19 mouse cellular contexts compared by ENCODE assay signal in the genomic region with DNA sequence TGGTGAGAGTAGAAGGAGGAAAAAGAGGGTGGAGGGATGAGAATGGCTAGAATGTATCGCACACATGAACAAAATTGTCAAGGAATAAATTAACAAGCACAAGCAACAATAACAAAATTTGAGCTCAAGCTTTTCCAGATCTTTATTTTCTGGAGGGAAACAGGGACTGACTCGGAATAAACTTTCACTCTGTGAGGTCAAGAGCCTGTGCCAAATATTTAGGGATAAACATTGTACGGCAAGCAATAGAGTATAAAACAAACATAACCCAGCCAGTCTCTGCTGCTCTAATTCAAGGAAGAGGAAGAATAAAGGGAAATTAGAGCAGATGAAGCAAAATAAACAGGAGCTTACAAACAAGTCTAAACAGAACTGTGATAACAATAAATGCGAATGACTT.
"Had no signal": no experiment of that assay in that cellular context is flagged by ENCODE, and none has a peak within 500 bp of the region (broad histone marks: within the 10 kb centered on the region; RNA-seq: fewer than 3 reads in every experiment).

No protein-coding gene starts in this region.

- H3K4me1 ChIP-seq: limb, embryonic 10.5 days; limb, embryonic 13.5 days; midbrain, embryonic 10.5 days; midbrain, embryonic 15.5 days; neural tube, embryonic 12.5 days; neural tube, embryonic 15.5 days had no signal

- H3K9me3 ChIP-seq: kidney, embryonic 15.5 days; limb, embryonic 10.5 days; limb, embryonic 13.5 days; liver, embryonic 13.5 days; megakaryocyte, embryonic 14.5 days; midbrain, embryonic 10.5 days; midbrain, embryonic 15.5 days; neural tube, embryonic 12.5 days; neural tube, embryonic 15.5 days had no signal

- H3K9ac ChIP-seq: kidney, embryonic 15.5 days; limb, embryonic 13.5 days; liver, embryonic 13.5 days; midbrain, embryonic 15.5 days; neural tube, embryonic 12.5 days; neural tube, embryonic 15.5 days had no signal

- H3K27ac ChIP-seq: kidney, embryonic 15.5 days; limb, embryonic 10.5 days; limb, embryonic 13.5 days; liver, embryonic 13.5 days; midbrain, embryonic 10.5 days; midbrain, embryonic 15.5 days; neural tube, embryonic 12.5 days; neural tube, embryonic 15.5 days had no signal

- H3K27me3 ChIP-seq: kidney, embryonic 15.5 days; limb, embryonic 13.5 days; liver, embryonic 13.5 days; megakaryocyte, embryonic 14.5 days; midbrain, embryonic 15.5 days; neural tube, embryonic 12.5 days; neural tube, embryonic 15.5 days had no signal

- H3K4me3 ChIP-seq: kidney, embryonic 15.5 days; limb, embryonic 10.5 days; limb, embryonic 13.5 days; liver, embryonic 13.5 days; megakaryocyte, embryonic 14.5 days; midbrain, embryonic 10.5 days; midbrain, embryonic 15.5 days; neural tube, embryonic 12.5 days; neural tube, embryonic 15.5 days had no signal

- H3K36me3 ChIP-seq: kidney, embryonic 15.5 days; limb, embryonic 10.5 days; limb, embryonic 13.5 days; liver, embryonic 13.5 days; midbrain, embryonic 10.5 days; midbrain, embryonic 15.5 days; neural tube, embryonic 12.5 days; neural tube, embryonic 15.5 days had no signal

- H3K4me2 ChIP-seq: kidney, embryonic 15.5 days; limb, embryonic 13.5 days; liver, embryonic 13.5 days; midbrain, embryonic 15.5 days; neural tube, embryonic 12.5 days; neural tube, embryonic 15.5 days had no signal

- DNase-seq: kidney, adult 8-10 months; kidney, postnatal 14 days; kidney, postnatal 4 days; liver; liver, embryonic 13.5 days; right cerebral cortex, adult 18-20 months; right cerebral cortex, postnatal 14 days; right cerebral cortex, postnatal 4 days; thymus, adult 18-20 months; thymus, postnatal 36 days had no signal

- ATAC-seq: intestine, postnatal 0 days; midbrain, embryonic 15.5 days had no signal
